Mouse (Mus musculus) MEL (cell line): ENCODE measurements around the gene Rps26. TPM values are rescaled to one million over a fixed set of nuclear protein-coding genes. Genes with fewer than 3 reads are reported as not detected.

ENCODE experiments used
- DNase-seq: peaks from one replicate; pipeline ENCODE4 v3.0.0; 2011; ENCODE audit warnings: low read depth, low spot score
- H3K27ac ChIP-seq: 2 replicates; pipeline ENCODE4 v1.5.1; 2012; ENCODE audit warnings: low read depth, mild to moderate bottlenecking, control low read depth, low read length, moderate library complexity; ENCODE audit not compliant: control insufficient read depth
- H3K27me3 ChIP-seq, 2 experiments: fragments of 150-350 bp in 1 of 2; sonication (generic) in 1 of 2; 2 replicates each; pipeline ENCODE4 v1.6.1; 2012; ENCODE audit warnings: low read length in 2 of 2, mild to moderate bottlenecking in 2 of 2, improper control_type of control experiment in 1 of 2, moderate library complexity in 1 of 2; ENCODE audit not compliant: insufficient read depth in 2 of 2, control insufficient read depth in 1 of 2
- H3K36me3 ChIP-seq, 2 experiments: 2 replicates each; pipeline ENCODE4 v1.6.1; 2012 to 2014; ENCODE audit warnings: low read length in 2 of 2, improper control_type of control experiment in 1 of 2, inconsistent platforms in 1 of 2, mild to moderate bottlenecking in 1 of 2; ENCODE audit not compliant: insufficient read depth in 2 of 2, control insufficient read depth in 1 of 2
- H3K4me1 ChIP-seq, 2 experiments: fragments of 150-350 bp in 1 of 2; sonication (generic) in 1 of 2; 2 replicates each; pipeline ENCODE4 v1.6.1; 2012; ENCODE audit warnings: low read length in 2 of 2, improper control_type of control experiment in 1 of 2, mild to moderate bottlenecking in 1 of 2; ENCODE audit not compliant: insufficient read depth in 2 of 2, control insufficient read depth in 1 of 2
- H3K4me3 ChIP-seq, 2 experiments: fragments of 150-350 bp in 1 of 2; sonication (generic) in 1 of 2; 2 replicates each; pipeline ENCODE4 v1.5.1; 2012; ENCODE audit warnings: low read depth in 2 of 2, low read length in 2 of 2, mild to moderate bottlenecking in 2 of 2, moderate library complexity in 2 of 2, control low read depth in 1 of 2, improper control_type of control experiment in 1 of 2; ENCODE audit not compliant: control insufficient read depth in 1 of 2, insufficient read depth in 1 of 2
- H3K79me2 ChIP-seq: 2 replicates; pipeline ENCODE4 v1.6.1; 2012; ENCODE audit warnings: mild to moderate bottlenecking, low read length, moderate library complexity; ENCODE audit not compliant: control insufficient read depth, poor library complexity, insufficient read depth
- H3K9ac ChIP-seq: 2 replicates; pipeline ENCODE4 v1.6.1; 2012; ENCODE audit warnings: low read depth, mild to moderate bottlenecking, control low read depth, low read length, moderate library complexity; ENCODE audit not compliant: control insufficient read depth, poor library complexity, severe bottlenecking
- H3K9me3 ChIP-seq: fragments of 150-350 bp; sonication (generic); replicated peaks from 2 replicates; pipeline ENCODE4 v1.6.1; 2012; ENCODE audit warnings: mild to moderate bottlenecking, low read length, improper control_type of control experiment, moderate library complexity; ENCODE audit not compliant: insufficient read depth
- CHD1 ChIP-seq: IDR thresholded peaks from 2 replicates; pipeline ENCODE4 v1.6.1; 2012; ENCODE audit warnings: low read depth, mild to moderate bottlenecking, inconsistent platforms, low read length, improper control_type of control experiment
- CTCF ChIP-seq, 3 experiments: IDR thresholded peaks in 2 of 3; conservative IDR thresholded peaks in 1 of 3; 2 replicates each; pipeline ENCODE4 v1.5.1; 2011 to 2012; ENCODE audit warnings: low read length in 3 of 3, low read depth in 2 of 3, mild to moderate bottlenecking in 2 of 3, improper control_type of control experiment in 1 of 3, inconsistent platforms in 1 of 3, mixed read lengths in 1 of 3, moderate library complexity in 1 of 3; ENCODE audit not compliant: control insufficient read depth in 1 of 3, insufficient read depth in 1 of 3, poor library complexity in 1 of 3, severe bottlenecking in 1 of 3
- E2F4 ChIP-seq: IDR thresholded peaks from 2 replicates; pipeline ENCODE4 v1.6.1; 2011; ENCODE audit warnings: low read depth, low read length, improper control_type of control experiment, borderline replicate concordance
- EP300 ChIP-seq, 2 experiments: IDR thresholded peaks; 2 replicates each; pipeline ENCODE4 v1.6.1; 2011; ENCODE audit warnings: improper control_type of control experiment in 2 of 2, low read length in 2 of 2, low read depth in 1 of 2, mild to moderate bottlenecking in 1 of 2
- ETS1 ChIP-seq: IDR thresholded peaks from 2 replicates; pipeline ENCODE4 v1.6.1; 2012; ENCODE audit warnings: low read depth, mild to moderate bottlenecking, inconsistent platforms, low read length, improper control_type of control experiment, moderate library complexity
- GATA1 ChIP-seq: IDR thresholded peaks from 2 replicates; pipeline ENCODE4 v1.6.1; 2011; ENCODE audit warnings: low read depth, low read length, improper control_type of control experiment
- HCFC1 ChIP-seq: IDR thresholded peaks from 2 replicates; pipeline ENCODE4 v1.6.1; 2012; ENCODE audit warnings: low read depth, mild to moderate bottlenecking, inconsistent platforms, low read length, improper control_type of control experiment, moderate library complexity
- MEF2A ChIP-seq: IDR thresholded peaks from 2 replicates; pipeline ENCODE4 v1.6.1; 2014; ENCODE audit warnings: low read depth, mild to moderate bottlenecking, inconsistent platforms, low read length, improper control_type of control experiment; ENCODE audit not compliant: poor library complexity, insufficient replicate concordance, severe bottlenecking; ENCODE audit errors: extremely low read depth
- MYC ChIP-seq: IDR thresholded peaks from 2 replicates; pipeline ENCODE4 v1.6.1; 2011; ENCODE audit warnings: low read depth, mild to moderate bottlenecking, low read length, improper control_type of control experiment, moderate library complexity
- NRF1 ChIP-seq: IDR thresholded peaks from 2 replicates; pipeline ENCODE4 v1.6.1; 2014; ENCODE audit warnings: low read depth, mild to moderate bottlenecking, inconsistent platforms, low read length, improper control_type of control experiment, moderate library complexity; ENCODE audit not compliant: poor library complexity, insufficient read depth, severe bottlenecking
- POLR2AphosphoS2 ChIP-seq: IDR thresholded peaks from 2 replicates; pipeline ENCODE4 v1.6.1; 2011; ENCODE audit warnings: low read length, improper control_type of control experiment
- TBP ChIP-seq: IDR thresholded peaks from 2 replicates; pipeline ENCODE4 v1.8.0; 2011; ENCODE audit warnings: low read depth, low read length, improper control_type of control experiment
- TCF12 ChIP-seq: IDR thresholded peaks from 2 replicates; pipeline ENCODE4 v1.6.1; 2014; ENCODE audit warnings: low read depth, mild to moderate bottlenecking, inconsistent platforms, low read length, improper control_type of control experiment, moderate library complexity
- USF1 ChIP-seq: IDR thresholded peaks from 2 replicates; pipeline ENCODE4 v1.6.1; 2014; ENCODE audit warnings: low read depth, mild to moderate bottlenecking, inconsistent platforms, low read length, improper control_type of control experiment, moderate library complexity
- USF2 ChIP-seq, 2 experiments: IDR thresholded peaks; 2 replicates each; pipeline ENCODE4 v1.6.1; 2011 to 2012; ENCODE audit warnings: improper control_type of control experiment in 2 of 2, low read length in 2 of 2, borderline replicate concordance in 1 of 2, inconsistent platforms in 1 of 2, low read depth in 1 of 2, mild to moderate bottlenecking in 1 of 2; ENCODE audit not compliant: insufficient read depth in 1 of 2
- ZC3H11A ChIP-seq: IDR thresholded peaks from 2 replicates; pipeline ENCODE4 v1.6.1; 2012; ENCODE audit warnings: low read depth, mild to moderate bottlenecking, inconsistent platforms, low read length, improper control_type of control experiment
- polyA plus RNA-seq, 2 experiments: library from polyadenylated mRNA; stranded (reverse) in 1 of 2; unstranded in 1 of 2; fragments of >175 nt in 1 of 2; fragments of >200 nt in 1 of 2; gene quantifications; 2 replicates each; pipeline versions ENCODE4 v1.2.1 to v1.2.4; 2012; ENCODE audit warnings: low replicate concordance in 2 of 2, low read depth in 1 of 2; ENCODE audit not compliant: insufficient read length in 2 of 2, insufficient read depth in 1 of 2, missing spikeins in 1 of 2
- total RNA-seq: library from RNA; depleted of rRNA; stranded (reverse); fragments of 300-350 nt; gene quantifications from 2 replicates; pipeline ENCODE4 v1.2.3, GENCODE M21; 2012

Rps26 gene
- total and polyA plus RNA-seq, 3 experiments: 2,523 to 2,530 TPM; not detected in 1

DNA sequence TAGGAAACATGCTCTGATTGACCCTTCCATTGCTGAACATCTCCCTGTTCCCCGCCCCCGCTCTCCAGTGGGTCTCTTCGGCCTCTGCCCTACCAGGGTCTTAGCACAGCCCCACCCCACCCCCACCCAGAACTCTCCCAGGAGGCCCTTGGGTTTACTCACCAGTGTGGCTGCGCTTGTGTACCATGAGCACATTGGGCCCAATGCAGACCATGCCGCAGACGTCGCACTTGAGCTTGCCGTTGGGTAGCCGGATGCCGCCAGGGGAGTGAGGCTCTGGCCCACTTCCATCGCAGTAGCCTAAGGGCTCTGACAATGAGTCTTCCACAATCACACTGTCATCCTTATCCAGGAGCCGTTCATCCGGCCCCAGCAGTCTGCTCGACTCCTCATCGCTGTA is 14.3 kb upstream of the Rps26 start:
- Histone ChIP-seq H3K4me1 (peaks cover 0 to 3% of the 10 kb centered on the region in 2 experiments; a peak in 2 of 4 replicates), H3K9ac (no peak overlapping the region)

DNA sequence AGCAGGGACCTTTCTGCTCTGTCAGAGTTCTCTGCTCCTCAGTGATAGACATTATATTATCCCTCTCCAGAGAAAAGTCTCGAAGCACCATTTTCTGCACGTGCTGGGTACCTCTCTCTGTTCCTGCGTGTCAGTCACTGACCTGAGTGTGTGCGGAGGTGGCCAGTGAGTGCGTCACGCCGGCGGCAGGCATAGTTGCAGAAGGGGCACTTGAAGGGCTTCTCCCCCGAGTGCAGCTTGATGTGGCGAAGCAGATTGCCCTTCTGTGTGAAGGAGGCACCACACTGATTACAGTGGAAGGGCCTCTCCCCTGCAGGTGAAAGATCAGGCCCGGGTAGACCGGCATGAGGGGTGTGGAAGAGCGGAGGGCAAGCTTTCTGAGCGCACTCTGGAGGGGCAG is 13.5 kb upstream of the Rps26 start:
- H3K9ac ChIP-seq: no peak overlapping the region
- H3K9me3 ChIP-seq: no peaks in the 10 kb centered on the region
- no peaks in the 10 kb centered on the region for H3K36me3 ChIP-seq
- no peak for DNase-seq
- peaks cover 0 to 3% of the 10 kb centered on the region in 2 experiments; a peak in 1 of 4 replicates for H3K4me1 ChIP-seq
- TF ChIP-seq MYC (no peak), ETS1 (no peak), HCFC1 (no peak), MEF2A (no peak), ZC3H11A (no peak), NRF1 (no peak), TCF12 (no peak), CHD1 (no peak), E2F4 (no peak), USF2 (IDR thresholded peaks at IDR 0.05; ENCODE audit: borderline replicate concordance in 1 of 2, insufficient read depth in 1 of 2, low read depth in 1 of 2, low read length in 2 of 2) (no peak), CTCF (IDR thresholded peaks at IDR 0.05 in 2 of 3, conservative IDR thresholded peaks at IDR 0.05 in 1 of 3; ENCODE audit: control insufficient read depth in 1 of 3, insufficient read depth in 1 of 3, low read depth in 2 of 3, low read length in 3 of 3, poor library complexity in 1 of 3, severe bottlenecking in 1 of 3) (no peak), USF1 (no peak), POLR2AphosphoS2 (no peak)
- peaks cover 20 to 27% of the 10 kb centered on the region in 2 experiments for H3K27me3 ChIP-seq
- H3K4me3 ChIP-seq: no peak overlapping the region
- H3K79me2 ChIP-seq: no peaks in the 10 kb centered on the region
- H3K27ac ChIP-seq: no peak overlapping the region

More for the DNA sequence above, 14.3 kb upstream of the Rps26 start:
- TF ChIP-seq GATA1: no peak
- no peak for TF ChIP-seq USF1
- TF ChIP-seq TBP: no peak
- TF ChIP-seq EP300 (IDR thresholded peaks at IDR 0.05; ENCODE audit: low read depth in 1 of 2, low read length in 2 of 2): no peak
- TF ChIP-seq ZC3H11A: no peak
- H3K79me2 ChIP-seq: no peaks in the 10 kb centered on the region
- no peaks in the 10 kb centered on the region for H3K36me3 ChIP-seq
- H3K4me3 ChIP-seq: no peak overlapping the region
- no peak overlapping the region for H3K27ac ChIP-seq
- H3K27me3 ChIP-seq: peaks cover 25 to 30% of the 10 kb centered on the region in 2 experiments
- no peaks in the 10 kb centered on the region for H3K9me3 ChIP-seq
- no peak for DNase-seq
